Mouse (Mus musculus): ENCODE results near the gene Fli1.

The Fli1 gene

GRCm38 (mm10) chr9:32542212-32543039, at the start of gene Fli1:
Fli1 (minus strand) TSS chr9:32542861.
- DNase-seq (ENCODE audit: low spot score in 2 of 2): no peak

GRCm38 (mm10) chr9:32591732-32592582, 49.3 kb upstream of the Fli1 start:
- DNase-seq (ENCODE audit: low spot score in 2 of 2): peak; percentile 47 to 73

- DNase-seq (ENCODE audit: low spot score in 2 of 2): no peak
Observed at GRCm38 (mm10) chr9:32590571-32590970, 47.9 kb upstream of the Fli1 start.

GRCm38 (mm10) chr9:32589900-32590299, 47.2 kb upstream of the Fli1 start:
- DNase-seq (ENCODE audit: low spot score in 2 of 2): peak; percentile 78 to 85

- DNase-seq (ENCODE audit: low spot score in 2 of 2): no peak
Observed at GRCm38 (mm10) chr9:32585357-32585756, 42.7 kb upstream of the Fli1 start.

GRCm38 (mm10) chr9:32583905-32584304, 41.2 kb upstream of the Fli1 start:
- DNase-seq (ENCODE audit: low spot score in 2 of 2): no peak

- DNase-seq (ENCODE audit: low spot score in 2 of 2): no peak
Observed at GRCm38 (mm10) chr9:32581851-32582573, 39.4 kb upstream of the Fli1 start.

- no peak for DNase-seq (ENCODE audit: low spot score in 2 of 2)
Observed at GRCm38 (mm10) chr9:32578411-32578810, 35.8 kb upstream of the Fli1 start.

GRCm38 (mm10) chr9:32573638-32574037, 31.0 kb upstream of the Fli1 start:
- DNase-seq (ENCODE audit: low spot score in 2 of 2): no peak

GRCm38 (mm10) chr9:32571676-32572075, 29.0 kb upstream of the Fli1 start:
- DNase-seq (ENCODE audit: low spot score in 2 of 2): no peak

- no peak for DNase-seq (ENCODE audit: low spot score in 2 of 2)
Observed at GRCm38 (mm10) chr9:32570547-32570946, 27.9 kb upstream of the Fli1 start.

- DNase-seq (ENCODE audit: low spot score in 2 of 2): no peak
Observed at GRCm38 (mm10) chr9:32569261-32569660, 26.6 kb upstream of the Fli1 start.

- no peak for DNase-seq (ENCODE audit: low spot score in 2 of 2)
Observed at GRCm38 (mm10) chr9:32567603-32568002, 24.9 kb upstream of the Fli1 start.

- DNase-seq (ENCODE audit: low spot score in 2 of 2): no peak
Observed at GRCm38 (mm10) chr9:32565309-32565708, 22.6 kb upstream of the Fli1 start.

- DNase-seq (ENCODE audit: low spot score in 2 of 2): no peak
Observed at GRCm38 (mm10) chr9:32562837-32563236, 20.2 kb upstream of the Fli1 start.

GRCm38 (mm10) chr9:32562409-32562808, 19.7 kb upstream of the Fli1 start:
- no peak for DNase-seq (ENCODE audit: low spot score in 2 of 2)

GRCm38 (mm10) chr9:32561190-32561890, 18.7 kb upstream of the Fli1 start:
- no peak for DNase-seq (ENCODE audit: low spot score in 2 of 2)

GRCm38 (mm10) chr9:32559859-32560258, 17.2 kb upstream of the Fli1 start:
- no peak for DNase-seq (ENCODE audit: low spot score in 2 of 2)

- no peak for DNase-seq (ENCODE audit: low spot score in 2 of 2)
Observed at GRCm38 (mm10) chr9:32559454-32559853, 16.8 kb upstream of the Fli1 start.

GRCm38 (mm10) chr9:32556313-32556712, 13.7 kb upstream of the Fli1 start:
- no peak for DNase-seq (ENCODE audit: low spot score in 2 of 2)

GRCm38 (mm10) chr9:32555279-32555678, 12.6 kb upstream of the Fli1 start:
- DNase-seq (ENCODE audit: low spot score in 2 of 2): no peak
